Mouse (Mus musculus): ENCODE measurements around the gene Ranbp3l. TPM values are rescaled to one million over a fixed set of nuclear protein-coding genes. Genes with fewer than 3 reads are reported as not detected.
"Not testable (repeated sequence)": the region's sequence is repeated elsewhere in the genome, so short reads cannot be mapped to it uniquely, and the experiment has no call there.

The Ranbp3l gene
- polyA plus RNA-seq, 1 experiment from 2014 or later = 5.2 TPM

DNA sequence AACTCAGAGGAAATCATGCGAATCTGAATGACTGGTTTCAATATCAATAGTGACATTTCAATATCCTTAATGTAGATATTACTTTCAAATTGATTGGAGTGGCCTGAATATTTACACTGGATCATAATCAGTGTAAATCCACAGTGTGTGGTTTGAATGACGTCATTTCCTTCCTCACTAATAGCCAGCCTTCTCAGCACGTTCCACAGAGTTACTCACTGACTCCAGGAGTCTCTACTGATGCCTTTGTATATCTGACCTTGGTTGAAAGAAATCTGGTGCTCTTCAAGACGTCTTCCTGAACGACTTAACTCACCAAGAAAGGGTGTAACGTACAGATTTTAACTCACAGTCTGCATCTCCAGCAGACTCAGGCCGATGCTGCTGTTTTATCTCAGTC is 27.7 kb downstream of the Ranbp3l start:
- H3K9ac ChIP-seq (replicated peaks) = no peak overlapping the region
- H3K4me1 ChIP-seq = no peaks in the 10 kb centered on the region
- no peak for ATAC-seq (replicated peaks)
- no peak overlapping the region for H3K27ac ChIP-seq (replicated peaks)
- no peaks in the 10 kb centered on the region for H3K36me3 ChIP-seq
- H3K4me2 ChIP-seq (replicated peaks) = no peak overlapping the region
- no peaks in the 10 kb centered on the region for H3K9me3 ChIP-seq
- 77% methylated on average over 7 of the region's 7 CpGs for WGBS
- H3K4me3 ChIP-seq = no peak overlapping the region
- H3K27me3 ChIP-seq = no peaks in the 10 kb centered on the region

DNA sequence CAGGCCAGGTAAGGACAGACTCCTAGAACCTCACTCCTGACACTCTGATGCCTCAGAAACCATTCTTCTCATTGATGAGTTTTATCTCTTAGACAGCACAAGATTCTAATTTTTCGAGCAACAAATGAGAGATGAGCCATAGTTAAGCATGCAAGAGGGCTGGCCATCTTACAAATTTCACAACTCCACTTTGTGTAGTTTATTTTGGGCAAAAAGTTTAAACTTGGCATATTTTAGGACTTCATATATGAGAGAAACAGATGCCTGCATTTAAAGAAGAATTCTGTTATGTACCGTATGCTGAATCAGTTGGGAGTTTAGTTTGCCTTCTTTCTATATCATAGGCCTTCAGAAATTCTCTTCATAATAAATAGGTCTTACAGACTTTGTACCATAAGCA is 35.0 kb downstream of the Ranbp3l start:
- ATAC-seq (replicated peaks) = no peak
- H3K4me3 ChIP-seq = no peak overlapping the region
- 94% methylated on average over 2 of the region's 2 CpGs for WGBS
- no peaks in the 10 kb centered on the region for H3K27me3 ChIP-seq
- no peaks in the 10 kb centered on the region for H3K9me3 ChIP-seq
- H3K4me2 ChIP-seq (replicated peaks) = no peak overlapping the region
- no peak overlapping the region for H3K9ac ChIP-seq (replicated peaks)
- H3K27ac ChIP-seq (replicated peaks) = no peak overlapping the region
- no peaks in the 10 kb centered on the region for H3K4me1 ChIP-seq
- H3K36me3 ChIP-seq = no peaks in the 10 kb centered on the region

DNA sequence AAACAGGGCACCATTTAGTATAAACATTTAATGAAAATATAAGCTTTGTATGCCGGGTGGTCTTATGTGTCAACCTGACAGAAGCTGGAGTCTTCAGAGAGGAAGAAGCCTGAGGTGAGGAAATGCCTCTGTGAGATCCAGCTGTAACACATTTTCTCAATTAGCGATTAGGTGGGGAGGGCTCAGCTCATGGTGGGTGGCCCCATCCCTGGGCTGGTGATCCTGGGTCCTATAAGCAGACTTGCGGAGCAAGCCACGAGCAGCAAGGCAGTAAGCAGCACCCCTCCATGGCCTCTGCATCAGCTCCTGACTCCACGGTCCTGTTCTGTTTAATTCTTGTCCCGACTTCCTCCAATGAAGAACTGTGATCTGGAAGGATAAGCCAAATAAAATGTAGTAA is 41.4 kb downstream of the Ranbp3l start:
- no peaks in the 10 kb centered on the region for H3K9me3 ChIP-seq
- H3K36me3 ChIP-seq = no peaks in the 10 kb centered on the region
- WGBS = 76% methylated on average over 6 of the region's 6 CpGs
- no peak overlapping the region for H3K27ac ChIP-seq (replicated peaks)
- no peak for ATAC-seq (replicated peaks)
- no peak overlapping the region for H3K9ac ChIP-seq (replicated peaks)
- no peak overlapping the region for H3K4me2 ChIP-seq (replicated peaks)
- H3K4me1 ChIP-seq = no peaks in the 10 kb centered on the region
- H3K27me3 ChIP-seq = no peaks in the 10 kb centered on the region
- H3K4me3 ChIP-seq = no peak overlapping the region

DNA sequence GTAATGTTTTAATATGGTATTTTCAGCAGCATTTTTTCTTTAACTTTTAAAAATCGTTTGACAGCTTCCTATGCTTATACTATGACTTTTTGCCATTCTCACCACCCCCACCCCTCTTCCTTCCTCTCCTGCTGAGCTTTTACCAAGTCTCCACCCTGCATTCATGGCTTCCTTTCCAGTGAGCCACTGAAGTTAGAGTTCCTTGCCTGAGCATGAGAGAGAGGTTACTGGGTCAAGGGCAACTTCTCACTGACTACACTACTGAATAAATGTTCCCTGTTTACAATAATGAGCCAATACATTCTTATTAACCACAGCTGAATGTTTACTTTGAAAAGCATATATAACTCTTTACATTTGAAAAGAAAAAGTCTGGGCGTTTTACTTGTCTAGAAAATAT is 46.8 kb downstream of the Ranbp3l start:
- no peak for ATAC-seq (replicated peaks)
- Histone ChIP-seq H3K9ac (replicated peaks) (no peak overlapping the region), H3K9me3 (no peaks in the 10 kb centered on the region), H3K27ac (replicated peaks) (no peak overlapping the region), H3K4me1 (no peaks in the 10 kb centered on the region), H3K36me3 (no peaks in the 10 kb centered on the region), H3K4me3 (no peak overlapping the region), H3K27me3 (no peaks in the 10 kb centered on the region), H3K4me2 (replicated peaks) (no peak overlapping the region)
- 87% methylated on average over 2 of the region's 2 CpGs for WGBS

DNA sequence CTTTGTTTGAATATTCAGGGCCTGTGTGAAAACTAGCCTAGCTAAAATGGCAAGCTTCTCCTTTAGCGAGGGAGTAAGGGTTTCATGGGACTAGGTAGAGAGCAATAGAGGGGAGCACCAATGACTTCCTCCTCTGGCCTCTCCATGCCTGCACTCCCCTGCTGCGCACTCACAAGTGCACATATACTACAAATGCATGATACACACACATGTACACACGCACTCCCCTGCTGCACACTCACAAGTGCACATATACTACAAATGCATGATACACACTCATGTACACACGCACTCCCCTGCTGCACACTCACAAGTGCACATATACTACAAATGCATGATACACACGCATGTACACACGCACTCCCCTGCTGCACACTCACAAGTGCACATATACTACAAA is 47.7 kb downstream of the Ranbp3l start:
- not testable (repeated sequence) for H3K9ac ChIP-seq (replicated peaks); H3K9me3 ChIP-seq; H3K4me3 ChIP-seq; H3K4me2 ChIP-seq (replicated peaks); H3K4me1 ChIP-seq; H3K27me3 ChIP-seq; H3K27ac ChIP-seq (replicated peaks); ATAC-seq (replicated peaks); H3K36me3 ChIP-seq
- WGBS = 85% methylated on average over 6 of the region's 6 CpGs

DNA sequence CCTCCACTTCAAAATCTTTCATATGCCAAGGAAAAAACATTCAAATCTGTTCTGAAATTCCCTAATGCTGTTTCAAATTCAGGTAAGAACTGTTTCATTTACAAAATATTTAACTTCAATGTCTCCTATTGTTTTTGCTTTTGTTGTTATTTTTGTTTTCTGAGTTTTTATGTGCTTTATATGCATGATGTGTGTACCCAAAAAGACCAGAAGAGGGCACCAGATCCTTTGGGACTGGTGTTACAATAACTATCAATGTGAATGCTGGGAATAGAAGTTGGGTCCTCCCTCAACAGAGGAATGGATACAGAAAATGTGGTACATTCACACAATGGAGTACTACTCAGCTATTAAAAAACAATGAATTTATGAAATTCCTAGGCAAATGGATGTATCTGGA is 88.0 kb downstream of the Ranbp3l start:
- H3K36me3 ChIP-seq = no peaks in the 10 kb centered on the region
- no peak overlapping the region for H3K4me2 ChIP-seq (replicated peaks)
- ATAC-seq (replicated peaks) = no peak
- no peaks in the 10 kb centered on the region for H3K4me1 ChIP-seq
- no peaks in the 10 kb centered on the region for H3K27me3 ChIP-seq
- no peak overlapping the region for H3K27ac ChIP-seq (replicated peaks)
- no peak overlapping the region for H3K4me3 ChIP-seq
- H3K9ac ChIP-seq (replicated peaks) = no peak overlapping the region
- H3K9me3 ChIP-seq = no peaks in the 10 kb centered on the region

DNA sequence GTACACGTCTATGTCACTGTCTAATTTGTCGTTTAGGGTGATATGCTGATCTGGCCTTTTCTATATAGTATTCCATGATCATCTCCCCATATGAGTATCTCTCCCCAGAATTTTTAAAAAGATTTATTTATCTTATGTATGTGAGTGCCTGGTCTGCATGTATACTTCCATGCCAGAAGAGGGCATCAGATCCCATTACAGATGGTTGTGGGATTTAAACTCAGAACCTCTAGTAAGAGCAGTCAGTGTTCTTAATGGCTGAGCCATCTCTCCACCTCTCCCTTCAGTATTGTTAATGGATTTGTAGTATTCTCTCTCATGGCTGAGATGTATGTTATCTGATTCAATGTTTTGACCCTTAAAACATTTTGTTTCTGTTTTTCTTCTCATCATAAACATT is 92.1 kb downstream of the Ranbp3l start:
- Histone ChIP-seq H3K4me2 (replicated peaks) (no peak overlapping the region), H3K4me1 (no peaks in the 10 kb centered on the region), H3K9ac (replicated peaks) (no peak overlapping the region), H3K27me3 (no peaks in the 10 kb centered on the region), H3K4me3 (no peak overlapping the region), H3K9me3 (no peaks in the 10 kb centered on the region), H3K27ac (replicated peaks) (no peak overlapping the region), H3K36me3 (no peaks in the 10 kb centered on the region)
- 84% methylated on average over 2 of the region's 2 CpGs for WGBS
- ATAC-seq (replicated peaks) = no peak

DNA sequence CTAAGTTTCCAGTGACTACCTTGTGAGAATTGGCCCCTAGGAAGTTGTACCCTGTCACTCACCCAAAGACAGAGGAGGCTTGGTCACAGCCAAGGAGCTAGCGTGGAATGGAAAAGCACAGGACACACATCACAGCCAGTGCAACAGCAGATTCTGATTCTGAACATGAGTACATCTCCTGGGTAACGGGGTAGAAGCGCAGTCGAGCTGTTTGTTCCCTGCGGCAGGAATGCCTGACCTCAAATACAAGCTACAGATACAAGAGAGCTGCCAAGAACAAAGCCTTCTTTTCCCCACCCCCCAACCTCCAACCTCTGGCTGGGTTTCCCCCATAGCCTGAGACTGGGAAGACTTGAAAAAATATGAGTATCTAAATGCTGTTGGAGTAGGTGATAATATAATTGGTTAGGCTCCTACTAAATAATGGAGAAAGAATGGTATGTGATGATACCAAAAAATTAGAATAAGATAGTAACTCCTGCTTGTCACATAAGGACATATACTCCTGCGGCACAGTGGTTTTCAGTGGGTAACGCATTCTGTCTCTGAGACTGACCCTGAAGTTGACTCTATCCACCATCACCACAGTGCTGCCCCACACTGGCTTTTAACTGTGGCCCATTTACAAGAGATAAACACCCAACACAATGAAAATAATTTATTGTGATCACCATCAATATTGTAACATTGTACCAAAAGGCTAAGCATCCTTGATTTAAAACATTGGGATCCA is 93.6 kb downstream of the Ranbp3l start:
- Histone ChIP-seq H3K9me3 (no peaks in the 10 kb centered on the region), H3K27ac (replicated peaks) (no peak overlapping the region), H3K9ac (replicated peaks) (no peak overlapping the region), H3K4me2 (replicated peaks) (no peak overlapping the region), H3K4me1 (no peaks in the 10 kb centered on the region), H3K27me3 (no peaks in the 10 kb centered on the region), H3K4me3 (no peak overlapping the region), H3K36me3 (no peaks in the 10 kb centered on the region)
- ATAC-seq (replicated peaks) = no peak; the same call in 1 of the 2 replicates
- 58% methylated on average over 7 of the region's 7 CpGs for WGBS

DNA sequence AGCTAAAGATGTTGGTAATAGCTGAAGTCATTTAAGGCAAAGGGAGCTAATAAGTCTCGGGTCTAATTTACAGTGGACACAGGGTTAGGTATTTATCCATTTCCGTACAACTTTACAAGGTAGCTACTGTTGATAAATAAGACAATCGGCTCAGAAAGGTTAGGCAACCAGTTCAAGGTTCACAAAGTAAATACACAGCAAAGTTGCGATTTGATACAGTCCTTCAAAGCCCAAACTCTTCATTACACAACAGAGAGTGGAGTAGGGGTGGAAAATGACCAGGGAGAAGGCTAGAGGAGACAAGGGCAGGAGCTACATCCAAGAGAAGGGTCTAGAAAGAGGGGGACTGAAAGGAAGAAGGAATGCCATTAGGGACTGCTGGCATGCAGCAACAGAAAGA is 101.1 kb downstream of the Ranbp3l start:
- WGBS = 90% methylated on average over 4 of the region's 4 CpGs
- Histone ChIP-seq H3K9me3 (no peaks in the 10 kb centered on the region), H3K36me3 (no peaks in the 10 kb centered on the region), H3K4me1 (peaks cover 27% of the 10 kb centered on the region), H3K27ac (replicated peaks) (no peak overlapping the region), H3K4me2 (replicated peaks) (no peak overlapping the region), H3K9ac (replicated peaks) (no peak overlapping the region), H3K27me3 (no peaks in the 10 kb centered on the region), H3K4me3 (no peak overlapping the region)
- ATAC-seq (replicated peaks) = no peak

DNA sequence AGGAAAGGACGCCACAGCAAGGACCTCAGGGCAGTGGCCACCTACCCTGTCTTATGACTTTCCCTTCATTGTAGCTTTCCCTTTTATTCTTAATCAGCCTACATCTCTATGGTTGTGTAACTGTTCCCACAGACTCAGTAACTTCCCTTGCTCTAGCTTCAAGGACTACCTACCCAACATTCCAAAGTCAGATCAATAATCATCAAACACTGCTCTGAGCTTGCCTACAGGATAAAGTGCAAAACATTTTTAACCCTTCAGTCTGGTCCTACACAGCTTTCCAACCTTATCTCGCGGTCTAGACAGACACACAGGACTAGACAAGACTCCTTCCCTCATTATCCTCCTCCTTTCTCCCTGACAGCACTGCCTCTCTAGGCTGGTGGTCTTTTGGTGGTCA is 102.6 kb downstream of the Ranbp3l start:
- no peaks in the 10 kb centered on the region for H3K36me3 ChIP-seq
- peaks cover 38% of the 10 kb centered on the region for H3K4me1 ChIP-seq
- 0% methylated on average over 3 of the region's 3 CpGs for WGBS
- peak overlapping the region; percentile 76 for H3K4me3 ChIP-seq
- peak overlapping the region; percentile 77 for H3K9ac ChIP-seq (replicated peaks)
- no peaks in the 10 kb centered on the region for H3K27me3 ChIP-seq
- ATAC-seq (replicated peaks) = no peak; the same call in 1 of the 2 replicates
- no peaks in the 10 kb centered on the region for H3K9me3 ChIP-seq
- H3K27ac ChIP-seq (replicated peaks) = peak overlapping the region; percentile 84
- H3K4me2 ChIP-seq (replicated peaks) = peak overlapping the region; percentile 60

DNA sequence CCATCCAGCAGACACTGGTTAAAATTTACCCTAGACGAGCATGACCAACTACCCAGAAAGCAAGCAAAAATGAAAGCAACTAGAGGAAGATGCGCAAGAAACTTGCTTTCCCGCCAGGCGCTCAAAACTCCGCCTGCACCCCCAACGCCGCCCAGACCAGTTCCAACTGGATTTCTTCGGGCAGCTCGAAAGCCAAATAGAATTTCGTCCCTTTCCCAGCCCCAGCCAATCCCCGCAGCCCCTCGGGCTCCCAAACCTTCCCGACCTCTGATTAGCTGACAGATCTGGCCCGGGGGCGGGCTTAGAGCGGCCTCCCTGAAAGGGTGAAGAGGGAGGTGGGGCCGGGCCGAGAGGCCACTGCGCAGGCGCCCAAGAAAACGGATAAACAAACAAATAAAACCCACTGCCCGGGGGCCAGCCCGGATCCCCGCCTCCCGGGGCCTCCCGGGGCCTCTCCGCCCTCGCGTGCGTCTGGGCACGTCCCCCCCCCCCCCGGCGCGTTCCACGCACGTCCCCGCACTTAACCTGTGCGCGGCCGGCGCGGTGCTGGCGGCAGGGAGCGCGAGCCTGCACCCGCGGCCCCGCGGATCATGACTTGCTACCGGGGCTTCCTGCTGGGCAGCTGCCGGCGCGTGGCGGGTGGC is 103.3 kb downstream of the Ranbp3l start, which contains the start of gene Nadk2:
TSS of gene Nadk2 (plus strand) at position 349 of the 644 bp plus-strand sequence.
- Histone ChIP-seq H3K36me3 (no peaks in the 10 kb centered on the region), H3K9ac (replicated peaks) (peak within 1 kb of the TSS; percentile 77), H3K4me3 (peak within 1 kb of the TSS; percentile 76), H3K9me3 (no peaks in the 10 kb centered on the region), H3K27ac (replicated peaks) (peak within 1 kb of the TSS; percentile 84), H3K4me2 (replicated peaks) (peak within 1 kb of the TSS; percentile 60), H3K4me1 (peaks cover 41% of the 10 kb centered on the region), H3K27me3 (no peaks in the 10 kb centered on the region)
- peak; percentile 99 for ATAC-seq (replicated peaks)
- under 1% methylated on average over 54 of the region's 54 CpGs for WGBS

DNA sequence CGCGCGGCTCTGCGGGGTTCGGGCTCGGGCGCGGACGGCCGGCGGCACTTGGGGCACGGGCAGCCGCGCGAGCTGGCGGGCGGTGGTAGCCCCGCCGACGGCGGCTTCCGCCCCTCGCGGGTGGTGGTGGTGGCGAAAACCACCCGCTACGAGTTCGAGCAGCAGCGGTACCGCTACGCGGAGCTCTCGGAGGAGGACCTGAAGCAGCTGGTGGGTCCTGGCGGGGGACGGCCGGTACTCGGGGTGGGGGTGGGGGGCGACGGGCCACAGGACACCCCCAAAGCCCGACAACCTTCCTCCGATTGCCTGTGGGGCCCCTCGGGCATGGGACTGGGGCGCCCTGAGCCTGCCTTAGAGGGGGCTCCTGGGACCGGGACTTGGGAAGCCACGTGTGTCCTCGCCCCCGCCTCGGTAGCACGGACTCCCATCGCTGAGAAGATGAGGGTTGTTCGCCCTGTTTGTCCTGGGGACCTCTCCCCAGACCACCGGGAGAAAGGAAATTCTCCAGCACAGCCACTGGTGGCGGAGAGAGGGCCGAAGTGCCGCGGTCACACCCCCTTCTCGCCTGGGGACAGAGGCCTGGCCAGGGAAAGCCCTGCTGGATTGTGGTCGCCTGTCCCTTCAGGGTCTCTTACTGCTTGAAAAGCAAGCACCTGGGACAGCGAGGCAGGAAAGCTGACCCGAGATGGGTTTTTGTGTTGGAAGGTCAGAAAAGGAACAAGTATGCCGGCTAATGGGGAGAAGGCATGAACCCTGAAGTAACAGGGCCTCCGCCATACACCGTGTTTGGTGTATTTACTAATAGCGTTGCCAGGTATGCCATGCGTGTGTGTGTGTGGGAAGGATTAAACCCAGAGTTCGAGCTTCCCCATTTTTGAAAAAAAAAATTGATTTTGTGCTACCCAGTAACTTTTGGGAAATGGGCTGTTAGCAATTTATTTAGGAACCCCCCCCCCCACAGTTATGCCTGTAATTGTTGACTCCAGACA is 104.1 kb downstream of the Ranbp3l start:
- peak overlapping the region; percentile 76 for H3K4me3 ChIP-seq
- WGBS = under 1% methylated on average over 64 of the region's 66 CpGs
- H3K4me1 ChIP-seq = peaks cover 41% of the 10 kb centered on the region
- H3K27me3 ChIP-seq = no peaks in the 10 kb centered on the region
- H3K4me2 ChIP-seq (replicated peaks) = peak overlapping the region; percentile 60
- H3K9ac ChIP-seq (replicated peaks) = peak overlapping the region; percentile 77
- peak; percentile 65 for ATAC-seq (replicated peaks)
- peak overlapping the region; percentile 84 for H3K27ac ChIP-seq (replicated peaks)
- no peaks in the 10 kb centered on the region for H3K36me3 ChIP-seq
- no peaks in the 10 kb centered on the region for H3K9me3 ChIP-seq

All from forebrain, embryonic 15.5 days (tissue).